Mouse (Mus musculus) CH12.LX (cell line): ENCODE results near the gene Nfic. TPM values are rescaled to one million over a fixed set of nuclear protein-coding genes. Genes with fewer than 3 reads are reported as not detected.

Experiments used
- DNase-seq: peaks from one replicate; pipeline ENCODE4 v3.0.0-alpha.2; 2013; ENCODE audit errors: extremely low read depth
- H3K27ac ChIP-seq: 2 replicates; pipeline ENCODE4 v1.5.1; 2012; ENCODE audit warnings: low read depth, mild to moderate bottlenecking, control low read depth, moderate library complexity; ENCODE audit not compliant: insufficient read depth
- H3K27me3 ChIP-seq: replicated peaks from 2 replicates; pipeline ENCODE3; 2012; ENCODE audit warnings: inconsistent platforms
- H3K36me3 ChIP-seq, 2 experiments: replicated peaks in 1 of 2; 2 replicates each; pipeline versions ENCODE3 to v1.6.1; 2012; ENCODE audit warnings: inconsistent platforms in 1 of 2, low read length in 1 of 2, mild to moderate bottlenecking in 1 of 2, mixed read lengths in 1 of 2, moderate library complexity in 1 of 2; ENCODE audit not compliant: control insufficient read depth in 1 of 2, insufficient read depth in 1 of 2
- H3K4me1 ChIP-seq, 2 experiments: 2 replicates each; pipeline ENCODE4 v1.6.1; 2012; ENCODE audit warnings: inconsistent platforms in 1 of 2, moderate library complexity in 1 of 2; ENCODE audit not compliant: insufficient read depth in 2 of 2, control insufficient read depth in 1 of 2
- H3K4me2 ChIP-seq: 2 replicates; pipeline ENCODE4 v1.6.1; 2012; ENCODE audit warnings: low read depth, mild to moderate bottlenecking, control low read depth; ENCODE audit not compliant: poor library complexity, insufficient read depth, severe bottlenecking
- H3K4me3 ChIP-seq, 3 experiments: fragments of 150-350 bp in 1 of 3; sonication (generic) in 1 of 3; replicated peaks in 1 of 3; 2 replicates each; pipeline versions ENCODE3 to v1.5.1; 2011 to 2012; ENCODE audit warnings: low read depth in 2 of 3, low read length in 2 of 3, mild to moderate bottlenecking in 2 of 3, moderate library complexity in 2 of 3, control low read depth in 1 of 3, improper control_type of control experiment in 1 of 3, inconsistent platforms in 1 of 3, mixed read lengths in 1 of 3; ENCODE audit not compliant: poor library complexity in 1 of 3
- H3K79me2 ChIP-seq: replicated peaks from 2 replicates; pipeline ENCODE4 v1.6.1; 2012; ENCODE audit warnings: mild to moderate bottlenecking, moderate library complexity; ENCODE audit not compliant: control insufficient read depth, poor library complexity, insufficient read depth, severe bottlenecking; ENCODE audit errors: extremely low read depth
- H3K9ac ChIP-seq: 2 replicates; pipeline ENCODE4 v1.6.1; 2012; ENCODE audit warnings: low read depth, mild to moderate bottlenecking, control low read depth, moderate library complexity; ENCODE audit not compliant: insufficient read depth
- H3K9me3 ChIP-seq: replicated peaks from 2 replicates; pipeline ENCODE3; 2012; ENCODE audit warnings: low read length, inconsistent platforms, mixed read lengths
- BHLHE40 ChIP-seq: IDR thresholded peaks from 2 replicates; pipeline ENCODE4 v1.6.1; 2011; ENCODE audit warnings: mild to moderate bottlenecking, low read depth, low read length, improper control_type of control experiment
- CHD1 ChIP-seq: IDR thresholded peaks from 2 replicates; pipeline ENCODE4 v1.6.1; 2012; ENCODE audit warnings: low read depth, low read length, improper control_type of control experiment, inconsistent platforms
- CHD2 ChIP-seq: IDR thresholded peaks from 2 replicates; pipeline ENCODE4 v1.6.1; 2011; ENCODE audit warnings: low read length, improper control_type of control experiment
- ELF1 ChIP-seq: IDR thresholded peaks from 2 replicates; pipeline ENCODE4 v1.6.1; 2014; ENCODE audit warnings: low read depth, mild to moderate bottlenecking, inconsistent platforms, low read length, improper control_type of control experiment
- EP300 ChIP-seq: IDR thresholded peaks from 2 replicates; pipeline ENCODE4 v1.6.1; 2011; ENCODE audit warnings: low read length, improper control_type of control experiment
- ETS1 ChIP-seq: conservative IDR thresholded peaks from 2 replicates; pipeline ENCODE4 v1.6.1; 2012; ENCODE audit warnings: low read depth, mild to moderate bottlenecking, inconsistent platforms, low read length, improper control_type of control experiment, moderate library complexity
- HCFC1 ChIP-seq: IDR thresholded peaks from 2 replicates; pipeline ENCODE4 v1.6.1; 2012; ENCODE audit warnings: low read depth, mild to moderate bottlenecking, inconsistent platforms, low read length, improper control_type of control experiment
- IRF4 ChIP-seq: IDR thresholded peaks from 2 replicates; pipeline ENCODE4 v1.6.1; 2014; ENCODE audit warnings: low read depth, mild to moderate bottlenecking, inconsistent platforms, low read length, improper control_type of control experiment
- JUN ChIP-seq: IDR thresholded peaks from 2 replicates; pipeline ENCODE4 v1.6.1; 2011; ENCODE audit warnings: low read depth, mild to moderate bottlenecking, low read length, improper control_type of control experiment, moderate library complexity; ENCODE audit not compliant: insufficient read depth
- JUND ChIP-seq: conservative IDR thresholded peaks from 2 replicates; pipeline ENCODE4 v1.6.1; 2011; ENCODE audit warnings: low read depth, low read length, improper control_type of control experiment
- MAFK ChIP-seq: IDR thresholded peaks from 2 replicates; pipeline ENCODE4 v1.6.1; 2011; ENCODE audit warnings: low read length, improper control_type of control experiment; ENCODE audit not compliant: insufficient replicate concordance
- MAX ChIP-seq: IDR thresholded peaks from 2 replicates; pipeline ENCODE4 v1.6.1; 2011; ENCODE audit warnings: low read length, improper control_type of control experiment
- MYC ChIP-seq: IDR thresholded peaks from 2 replicates; pipeline ENCODE4 v1.6.1; 2011; ENCODE audit warnings: low read depth, mild to moderate bottlenecking, improper control_type of control experiment, low read length
- NRF1 ChIP-seq: IDR thresholded peaks from 2 replicates; pipeline ENCODE4 v1.6.1; 2014; ENCODE audit warnings: low read depth, mild to moderate bottlenecking, inconsistent platforms, low read length, improper control_type of control experiment, moderate library complexity
- PAX5 ChIP-seq: IDR thresholded peaks from 2 replicates; pipeline ENCODE4 v1.6.1; 2012; ENCODE audit warnings: low read length, inconsistent platforms, mixed read lengths
- RCOR1 ChIP-seq: conservative IDR thresholded peaks from 2 replicates; pipeline ENCODE4 v1.6.1; 2012; ENCODE audit warnings: low read depth, mild to moderate bottlenecking, inconsistent platforms, low read length, improper control_type of control experiment
- TBP ChIP-seq: conservative IDR thresholded peaks from 2 replicates; pipeline ENCODE4 v1.6.1; 2011; ENCODE audit warnings: low read depth, low read length, improper control_type of control experiment
- TCF12 ChIP-seq: IDR thresholded peaks from 2 replicates; pipeline ENCODE4 v1.6.1; 2014; ENCODE audit warnings: low read depth, mild to moderate bottlenecking, inconsistent platforms, low read length, improper control_type of control experiment
- UBTF ChIP-seq: IDR thresholded peaks from 2 replicates; pipeline ENCODE4 v1.6.1; 2012; ENCODE audit warnings: low read depth, mild to moderate bottlenecking, inconsistent platforms, low read length, improper control_type of control experiment, moderate library complexity
- USF1 ChIP-seq: IDR thresholded peaks from 2 replicates; pipeline ENCODE4 v1.6.1; 2014; ENCODE audit warnings: low read depth, mild to moderate bottlenecking, inconsistent platforms, low read length, improper control_type of control experiment
- ZKSCAN1 ChIP-seq: IDR thresholded peaks from 2 replicates; pipeline ENCODE4 v1.6.1; 2012; ENCODE audit warnings: low read depth, inconsistent platforms, low read length, improper control_type of control experiment, borderline replicate concordance
- ZNF384 ChIP-seq: IDR thresholded peaks from 2 replicates; pipeline ENCODE4 v1.6.1; 2012; ENCODE audit warnings: low read depth, low read length, improper control_type of control experiment, inconsistent platforms
- dilution Hi-C: fragments of 300-500 bp; cut with MboI; formaldehyde crosslinking; loops from 2 replicates; pipeline ENCODE4 v1.14.3; 2020; ENCODE audit warnings: low sequenced_read_pairs; ENCODE audit not compliant: extremely low pct_unique_long_range_greater_than_20kb, extremely low pct_ligation_motif_present
- in situ Hi-C: fragments of 300-500 bp; cut with MboI; formaldehyde crosslinking; loops from 3 replicates; pipeline ENCODE4 v1.14.3; 2019; ENCODE audit warnings: low sequenced_read_pairs, low pct_ligation_motif_present, low pct_unique_long_range_greater_than_20kb, mixed read lengths
- polyA plus RNA-seq: library from polyadenylated mRNA; unstranded; fragments of >175 nt; gene quantifications from 2 replicates; pipeline ENCODE4 v1.2.1, GENCODE M21; 2012; ENCODE audit warnings: low read depth; ENCODE audit not compliant: insufficient read length
- total RNA-seq, 2 experiments: library from RNA; depleted of rRNA; stranded (reverse); fragments of 300-350 nt in 1 of 2; fragments of >200 nt in 1 of 2; gene quantifications; 2 replicates each; pipeline ENCODE4 v1.2.3; 2012 to 2014

Gene Nfic
- total and polyA plus RNA-seq, 3 experiments: 0.07 to 4.7 (median 4.0) TPM

DNA sequence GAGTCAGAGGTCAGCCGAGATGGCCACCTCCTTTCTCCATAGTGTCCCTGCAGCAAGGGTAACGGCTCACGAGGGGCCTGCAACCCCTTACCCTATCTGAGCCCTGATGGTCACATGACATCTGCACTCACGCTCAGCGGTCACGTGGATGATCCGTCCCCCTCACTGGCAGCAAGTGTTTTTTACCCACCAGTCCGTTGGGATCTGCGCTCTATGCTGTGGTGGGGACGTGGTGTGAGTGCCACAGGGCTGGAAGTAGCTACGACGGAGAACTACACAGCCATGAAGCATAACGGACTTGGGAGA lies 47.1 kb downstream of the Nfic start:
- no peak for DNase-seq
- no peak overlapping the region for H3K4me2 ChIP-seq
- no peaks in the 10 kb centered on the region for H3K79me2 ChIP-seq
- no peaks in the 10 kb centered on the region for H3K27me3 ChIP-seq
- dilution Hi-C loops (no loop called here), in situ Hi-C loops (loop anchor here (5.0 kb wide), 1 partner anchor 34 kb away; no protein-coding TSS in a partner anchor)
- no peak overlapping the region for H3K9ac ChIP-seq
- no peak overlapping the region for H3K27ac ChIP-seq
- no peaks in the 10 kb centered on the region for H3K9me3 ChIP-seq
- peaks cover 56 to 77% of the 10 kb centered on the region in 2 experiments for H3K4me1 ChIP-seq
- H3K36me3 ChIP-seq: peaks cover 50 to 61% of the 10 kb centered on the region in 2 experiments
- H3K4me3 ChIP-seq: no peak overlapping the region
- TF ChIP-seq MAFK (no peak), BHLHE40 (no peak), UBTF (no peak), ETS1 (no peak), USF1 (no peak), NRF1 (no peak), RCOR1 (no peak), JUND (no peak), ZKSCAN1 (no peak), HCFC1 (no peak)

DNA sequence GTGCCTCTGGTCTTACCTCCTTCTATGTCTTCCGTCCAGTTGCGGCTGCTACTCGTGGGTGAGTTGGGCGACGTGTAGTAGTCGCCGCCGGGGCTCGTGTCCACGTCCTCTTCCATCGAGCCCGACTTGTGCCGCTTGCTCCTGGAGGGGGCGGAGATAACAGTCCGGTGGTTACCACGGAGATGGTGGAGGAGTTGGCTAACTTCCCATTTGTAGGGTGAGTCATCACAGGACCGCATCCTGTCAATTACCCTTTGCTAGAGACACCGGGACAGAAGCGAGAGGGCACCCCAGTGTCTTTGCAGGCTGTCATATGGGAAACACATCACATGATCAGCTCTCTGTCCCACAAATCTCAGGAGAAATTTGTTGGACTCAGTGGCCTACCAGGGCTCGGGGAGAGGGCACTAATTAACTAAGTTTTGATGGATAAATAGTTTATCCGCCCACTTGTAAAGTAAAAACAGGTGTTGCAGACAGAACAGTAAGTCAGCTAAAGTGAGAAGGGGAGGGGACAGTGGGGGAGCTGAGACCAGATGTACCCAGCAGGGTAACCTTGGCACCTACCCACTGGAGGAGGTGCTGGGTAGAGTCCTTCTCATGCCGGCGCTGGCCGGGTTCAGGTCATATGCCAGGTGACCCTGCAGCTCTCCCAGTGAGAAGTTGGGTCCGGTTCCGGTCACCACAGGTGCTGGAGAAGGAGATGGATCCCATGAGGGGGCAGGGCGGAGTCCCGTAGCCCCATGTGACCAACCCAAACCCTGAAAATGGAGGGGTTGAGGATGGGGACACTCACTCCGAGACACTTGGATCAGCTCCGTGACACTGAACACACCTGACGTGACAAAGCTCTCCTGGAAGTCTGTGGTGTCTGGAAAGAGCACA lies 47.7 kb downstream of the Nfic start:
- dilution Hi-C loops: no loop called here
- Histone ChIP-seq H3K36me3 (peaks cover 47 to 60% of the 10 kb centered on the region in 2 experiments), H3K4me1 (peaks cover 53 to 74% of the 10 kb centered on the region in 2 experiments), H3K79me2 (no peaks in the 10 kb centered on the region), H3K4me3 (no peak overlapping the region), H3K9ac (no peak overlapping the region), H3K27ac (no peak overlapping the region), H3K9me3 (no peaks in the 10 kb centered on the region), H3K4me2 (no peak overlapping the region), H3K27me3 (no peaks in the 10 kb centered on the region)
- in situ Hi-C loops: loop anchor here (5.0 kb wide), 1 partner anchor 35 kb away; no protein-coding TSS in a partner anchor
- no peak for TF ChIP-seq ZNF384
- TF ChIP-seq RCOR1: no peak
- TF ChIP-seq ETS1: no peak
- TF ChIP-seq PAX5: no peak
- no peak for TF ChIP-seq EP300
- no peak for TF ChIP-seq MYC
- TF ChIP-seq ZKSCAN1: no peak
- no peak for TF ChIP-seq TBP
- TF ChIP-seq CHD1: no peak
- no peak for TF ChIP-seq CHD2
- TF ChIP-seq TCF12: no peak
- TF ChIP-seq NRF1: no peak
- TF ChIP-seq IRF4: no peak
- no peak for TF ChIP-seq ELF1
- no peak for TF ChIP-seq MAX
- no peak for TF ChIP-seq USF1
- no peak for TF ChIP-seq UBTF
- no peak for TF ChIP-seq JUN
- DNase-seq: peak; percentile 71
